Mouse (Mus musculus): ENCODE measurements at regions not wholly inside any gene's neighbourhood (a gene's known extent, or its start where the extent isn't known, plus 50 kb on each side); places are given as distances from the start of the nearest gene placed in this dataset.
A peak's percentile ranks its signal among the peaks of the same experiment; 100 is the strongest.

- ATAC-seq (replicated peaks in 1 of 2; ENCODE audit: insufficient read depth in 1 of 2, low FRiP score in 2 of 2, low TSS enrichment in 1 of 2, low read depth in 1 of 2, poor library complexity in 2 of 2, severe bottlenecking in 2 of 2), result no peak
Observed at GRCm38 (mm10) chr17:9765680-9766250, 96.2 kb upstream of the Pabpc6 start.

GRCm38 (mm10) chr17:9764701-9765359, 95.3 kb upstream of the Pabpc6 start:
- peak; percentile 66 to 80 for ATAC-seq (replicated peaks in 1 of 2; ENCODE audit: insufficient read depth in 1 of 2, low FRiP score in 2 of 2, low TSS enrichment in 1 of 2, low read depth in 1 of 2, poor library complexity in 2 of 2, severe bottlenecking in 2 of 2)

GRCm38 (mm10) chr17:9764041-9764606, 94.6 kb upstream of the Pabpc6 start:
- ATAC-seq (replicated peaks in 1 of 2; ENCODE audit: insufficient read depth in 1 of 2, low FRiP score in 2 of 2, low TSS enrichment in 1 of 2, low read depth in 1 of 2, poor library complexity in 2 of 2, severe bottlenecking in 2 of 2), result no peak

- ATAC-seq (replicated peaks in 1 of 2; ENCODE audit: insufficient read depth in 1 of 2, low FRiP score in 2 of 2, low TSS enrichment in 1 of 2, low read depth in 1 of 2, poor library complexity in 2 of 2, severe bottlenecking in 2 of 2), result no peak
Observed at GRCm38 (mm10) chr17:9763110-9763509, 93.6 kb upstream of the Pabpc6 start.

- no peak for ATAC-seq (replicated peaks in 1 of 2; ENCODE audit: insufficient read depth in 1 of 2, low FRiP score in 2 of 2, low TSS enrichment in 1 of 2, low read depth in 1 of 2, poor library complexity in 2 of 2, severe bottlenecking in 2 of 2)
Observed at GRCm38 (mm10) chr17:9762436-9762835, 92.9 kb upstream of the Pabpc6 start.

GRCm38 (mm10) chr17:9760706-9761059, 91.2 kb upstream of the Pabpc6 start:
- ATAC-seq (replicated peaks in 1 of 2; ENCODE audit: insufficient read depth in 1 of 2, low FRiP score in 2 of 2, low TSS enrichment in 1 of 2, low read depth in 1 of 2, poor library complexity in 2 of 2, severe bottlenecking in 2 of 2), result no peak

- no peak for ATAC-seq (replicated peaks in 1 of 2; ENCODE audit: insufficient read depth in 1 of 2, low FRiP score in 2 of 2, low TSS enrichment in 1 of 2, low read depth in 1 of 2, poor library complexity in 2 of 2, severe bottlenecking in 2 of 2)
Observed at GRCm38 (mm10) chr17:9760026-9760705, 90.6 kb upstream of the Pabpc6 start.

- ATAC-seq (replicated peaks in 1 of 2; ENCODE audit: insufficient read depth in 1 of 2, low FRiP score in 2 of 2, low TSS enrichment in 1 of 2, low read depth in 1 of 2, poor library complexity in 2 of 2, severe bottlenecking in 2 of 2), result no peak
Observed at GRCm38 (mm10) chr17:9759421-9759852, 89.9 kb upstream of the Pabpc6 start.

GRCm38 (mm10) chr17:9757725-9758251, 88.3 kb upstream of the Pabpc6 start:
- no peak for ATAC-seq (replicated peaks in 1 of 2; ENCODE audit: insufficient read depth in 1 of 2, low FRiP score in 2 of 2, low TSS enrichment in 1 of 2, low read depth in 1 of 2, poor library complexity in 2 of 2, severe bottlenecking in 2 of 2)

- no peak for ATAC-seq (replicated peaks in 1 of 2; ENCODE audit: insufficient read depth in 1 of 2, low FRiP score in 2 of 2, low TSS enrichment in 1 of 2, low read depth in 1 of 2, poor library complexity in 2 of 2, severe bottlenecking in 2 of 2)
Observed at GRCm38 (mm10) chr17:9756675-9757074, 87.2 kb upstream of the Pabpc6 start.

GRCm38 (mm10) chr17:9756196-9756595, 86.7 kb upstream of the Pabpc6 start:
- ATAC-seq (replicated peaks in 1 of 2; ENCODE audit: insufficient read depth in 1 of 2, low FRiP score in 2 of 2, low TSS enrichment in 1 of 2, low read depth in 1 of 2, poor library complexity in 2 of 2, severe bottlenecking in 2 of 2), result peak; percentile 17 to 21; a peak in 1 of 4 replicates

GRCm38 (mm10) chr17:9755576-9755975, 86.1 kb upstream of the Pabpc6 start:
- ATAC-seq (replicated peaks in 1 of 2; ENCODE audit: insufficient read depth in 1 of 2, low FRiP score in 2 of 2, low TSS enrichment in 1 of 2, low read depth in 1 of 2, poor library complexity in 2 of 2, severe bottlenecking in 2 of 2), result no peak

GRCm38 (mm10) chr17:9754884-9755405, 85.4 kb upstream of the Pabpc6 start:
- ATAC-seq (replicated peaks in 1 of 2; ENCODE audit: insufficient read depth in 1 of 2, low FRiP score in 2 of 2, low TSS enrichment in 1 of 2, low read depth in 1 of 2, poor library complexity in 2 of 2, severe bottlenecking in 2 of 2), result no peak

- ATAC-seq (replicated peaks in 1 of 2; ENCODE audit: insufficient read depth in 1 of 2, low FRiP score in 2 of 2, low TSS enrichment in 1 of 2, low read depth in 1 of 2, poor library complexity in 2 of 2, severe bottlenecking in 2 of 2), result no peak
Observed at GRCm38 (mm10) chr17:9752848-9753247, 83.3 kb upstream of the Pabpc6 start.

- no peak for ATAC-seq (replicated peaks in 1 of 2; ENCODE audit: insufficient read depth in 1 of 2, low FRiP score in 2 of 2, low TSS enrichment in 1 of 2, low read depth in 1 of 2, poor library complexity in 2 of 2, severe bottlenecking in 2 of 2)
Observed at GRCm38 (mm10) chr17:9751348-9752170, 82.0 kb upstream of the Pabpc6 start.

- no peak for ATAC-seq (replicated peaks in 1 of 2; ENCODE audit: insufficient read depth in 1 of 2, low FRiP score in 2 of 2, low TSS enrichment in 1 of 2, low read depth in 1 of 2, poor library complexity in 2 of 2, severe bottlenecking in 2 of 2)
Observed at GRCm38 (mm10) chr17:9750046-9750445, 80.5 kb upstream of the Pabpc6 start.

- no peak for ATAC-seq (replicated peaks in 1 of 2; ENCODE audit: insufficient read depth in 1 of 2, low FRiP score in 2 of 2, low TSS enrichment in 1 of 2, low read depth in 1 of 2, poor library complexity in 2 of 2, severe bottlenecking in 2 of 2)
Observed at GRCm38 (mm10) chr17:9749301-9749700, 79.8 kb upstream of the Pabpc6 start.
